Mouse (Mus musculus): ENCODE measurements around the gene Gtf3c2. TPM values are rescaled to one million over a fixed set of nuclear protein-coding genes. Genes with fewer than 3 reads are reported as not detected.
A peak's percentile ranks its signal among the peaks of the same experiment; 100 is the strongest.

The Gtf3c2 gene
- polyA plus RNA-seq, 1 experiment from 2014 or later = 67.1 TPM

GRCm38 (mm10) chr5:31168630-31169029, 11.3 kb downstream of the Gtf3c2 start:
- no peak overlapping the region for H3K4me2 ChIP-seq
- H3K4me1 ChIP-seq (replicated peaks) = no peaks in the 10 kb centered on the region
- H3K27ac ChIP-seq (replicated peaks) = no peak overlapping the region
- ATAC-seq (ENCODE audit: low FRiP score, low read depth) = no peak
- 91% methylated on average over 4 of the region's 4 CpGs for WGBS
- H3K4me3 ChIP-seq = no peak overlapping the region
- H3K9me3 ChIP-seq = no peaks in the 10 kb centered on the region
- H3K9ac ChIP-seq = no peak overlapping the region
- H3K36me3 ChIP-seq = peaks cover 92% of the 10 kb centered on the region
- no peaks in the 10 kb centered on the region for H3K27me3 ChIP-seq

- Histone ChIP-seq H3K4me2 (no peak overlapping the region), H3K36me3 (peaks cover 89% of the 10 kb centered on the region), H3K27me3 (no peaks in the 10 kb centered on the region), H3K9me3 (no peaks in the 10 kb centered on the region), H3K9ac (no peak overlapping the region), H3K4me3 (no peak overlapping the region), H3K4me1 (replicated peaks) (no peaks in the 10 kb centered on the region), H3K27ac (replicated peaks) (no peak overlapping the region)
- WGBS = 87% methylated on average over 1 of the region's 1 CpGs
- ATAC-seq (ENCODE audit: low FRiP score, low read depth) = no peak
Measured at GRCm38 (mm10) chr5:31164878-31165277, 15.1 kb downstream of the Gtf3c2 start.

- H3K9me3 ChIP-seq = no peaks in the 10 kb centered on the region
- no peak overlapping the region for H3K9ac ChIP-seq
- H3K27ac ChIP-seq (replicated peaks) = no peak overlapping the region
- no peak overlapping the region for H3K4me3 ChIP-seq
- H3K36me3 ChIP-seq = peaks cover 90% of the 10 kb centered on the region
- H3K4me1 ChIP-seq (replicated peaks) = no peaks in the 10 kb centered on the region
- no peak overlapping the region for H3K4me2 ChIP-seq
- no peak for ATAC-seq (ENCODE audit: low FRiP score, low read depth)
- H3K27me3 ChIP-seq = no peaks in the 10 kb centered on the region
Measured at GRCm38 (mm10) chr5:31162462-31162861, 17.5 kb downstream of the Gtf3c2 start.

GRCm38 (mm10) chr5:31154152-31154553, 25.8 kb downstream of the Gtf3c2 start, which contains the start of gene Mpv17:
Gene Mpv17, minus strand, starts transcription at chr5:31154251.
- Histone ChIP-seq H3K27ac (replicated peaks) (peak within 1 kb of the TSS; percentile 70), H3K4me3 (peak within 1 kb of the TSS; percentile 68), H3K9ac (peak within 1 kb of the TSS; percentile 70), H3K4me2 (peak within 1 kb of the TSS; percentile 66), H3K27me3 (no peaks in the 10 kb centered on the region), H3K9me3 (no peaks in the 10 kb centered on the region), H3K4me1 (replicated peaks) (peaks cover 16% of the 10 kb centered on the region), H3K36me3 (peaks cover 31% of the 10 kb centered on the region)
- peak; percentile 96 for ATAC-seq (ENCODE audit: low FRiP score, low read depth)
- under 1% methylated on average over 19 of the region's 19 CpGs for WGBS

- H3K27me3 ChIP-seq = no peaks in the 10 kb centered on the region
- H3K4me1 ChIP-seq (replicated peaks) = peaks cover 16% of the 10 kb centered on the region
- H3K9me3 ChIP-seq = no peaks in the 10 kb centered on the region
- peaks cover 26% of the 10 kb centered on the region for H3K36me3 ChIP-seq
- H3K9ac ChIP-seq = peak overlapping the region; percentile 70
- peak overlapping the region; percentile 68 for H3K4me3 ChIP-seq
- H3K4me2 ChIP-seq = peak overlapping the region; percentile 66
- H3K27ac ChIP-seq (replicated peaks) = peak overlapping the region; percentile 70
- 45% methylated on average over 6 of the region's 6 CpGs for WGBS
- ATAC-seq (ENCODE audit: low FRiP score, low read depth) = peak; percentile 48
Measured at GRCm38 (mm10) chr5:31153516-31154151, 26.3 kb downstream of the Gtf3c2 start.

- Histone ChIP-seq H3K36me3 (peaks cover 7% of the 10 kb centered on the region), H3K4me1 (replicated peaks) (peaks cover 16% of the 10 kb centered on the region), H3K9me3 (no peaks in the 10 kb centered on the region), H3K4me3 (no peak overlapping the region), H3K27me3 (no peaks in the 10 kb centered on the region), H3K9ac (no peak overlapping the region), H3K4me2 (no peak overlapping the region), H3K27ac (replicated peaks) (no peak overlapping the region)
- ATAC-seq (ENCODE audit: low FRiP score, low read depth) = no peak
- 95% methylated on average over 3 of the region's 3 CpGs for WGBS
Measured at GRCm38 (mm10) chr5:31151746-31152145, 28.2 kb downstream of the Gtf3c2 start.

- Histone ChIP-seq H3K4me1 (replicated peaks) (peaks cover 12% of the 10 kb centered on the region), H3K9me3 (no peaks in the 10 kb centered on the region), H3K4me2 (no peak overlapping the region), H3K27me3 (no peaks in the 10 kb centered on the region), H3K4me3 (no peak overlapping the region), H3K9ac (no peak overlapping the region), H3K36me3 (no peaks in the 10 kb centered on the region), H3K27ac (replicated peaks) (no peak overlapping the region)
- WGBS = 92% methylated on average over 4 of the region's 4 CpGs
- ATAC-seq (ENCODE audit: low FRiP score, low read depth) = no peak
Measured at GRCm38 (mm10) chr5:31149781-31150180, 30.2 kb downstream of the Gtf3c2 start.

GRCm38 (mm10) chr5:31138968-31139425, 40.9 kb downstream of the Gtf3c2 start:
- peak overlapping the region; percentile 61; the same call in 1 of the 2 replicates for H3K4me2 ChIP-seq

GRCm38 (mm10) chr5:31138241-31138967, 41.5 kb downstream of the Gtf3c2 start, which contains the start of gene Ucn:
Gene Ucn, minus strand, starts transcription at chr5:31138829.
- Histone ChIP-seq H3K9me3 (no peaks in the 10 kb centered on the region), H3K4me1 (replicated peaks) (peaks cover 25% of the 10 kb centered on the region), H3K27me3 (peaks cover 62% of the 10 kb centered on the region), H3K36me3 (0 out of 2 replicates have a peak, but pooled peaks cover 7% of the 10 kb centered on the region), H3K27ac (replicated peaks) (no peak within 1 kb of the TSS), H3K4me2 (peak within 1 kb of the TSS; percentile 61), H3K9ac (peak within 1 kb of the TSS; percentile 17), H3K4me3 (peak within 1 kb of the TSS; percentile 39)
- 2% methylated on average over 49 of the region's 52 CpGs for WGBS
- ATAC-seq (ENCODE audit: low FRiP score, low read depth) = 0 out of 2 replicates have a peak, but pooled peaks have one; percentile 20

More at GRCm38 (mm10) chr5:31138968-31139425, 40.9 kb downstream of the Gtf3c2 start:
- 0 out of 2 replicates have a peak, but pooled peaks have one; percentile 24 for ATAC-seq (ENCODE audit: low FRiP score, low read depth)
- Histone ChIP-seq H3K36me3 (peaks cover 9% of the 10 kb centered on the region; the same call in 1 of the 2 replicates), H3K27ac (replicated peaks) (no peak overlapping the region), H3K9me3 (no peaks in the 10 kb centered on the region), H3K9ac (no peak overlapping the region), H3K4me3 (peak overlapping the region; percentile 39; the same call in 1 of the 2 replicates), H3K4me1 (replicated peaks) (peaks cover 25% of the 10 kb centered on the region), H3K27me3 (peaks cover 58% of the 10 kb centered on the region)
- 14% methylated on average over 9 of the region's 9 CpGs for WGBS

- H3K27me3 ChIP-seq = peaks cover 62% of the 10 kb centered on the region
- H3K4me3 ChIP-seq = peak overlapping the region; percentile 39
- ATAC-seq (ENCODE audit: low FRiP score, low read depth) = no peak
- peak overlapping the region; percentile 61 for H3K4me2 ChIP-seq
- H3K36me3 ChIP-seq = 0 out of 2 replicates have a peak, but pooled peaks cover 7% of the 10 kb centered on the region
- H3K9me3 ChIP-seq = no peaks in the 10 kb centered on the region
- 1% methylated on average over 13 of the region's 13 CpGs for WGBS
- H3K27ac ChIP-seq (replicated peaks) = no peak overlapping the region
- peaks cover 25% of the 10 kb centered on the region for H3K4me1 ChIP-seq (replicated peaks)
- peak overlapping the region; percentile 17; the same call in 1 of the 2 replicates for H3K9ac ChIP-seq
Measured at GRCm38 (mm10) chr5:31137658-31138057, 42.3 kb downstream of the Gtf3c2 start.

- 2% methylated on average over 33 of the region's 33 CpGs for WGBS
- H3K27ac ChIP-seq (replicated peaks) = no peak overlapping the region
- no peak for ATAC-seq (ENCODE audit: low FRiP score, low read depth)
- H3K4me2 ChIP-seq = peak overlapping the region; percentile 61
- H3K4me3 ChIP-seq = peak overlapping the region; percentile 39
- H3K27me3 ChIP-seq = peaks cover 62% of the 10 kb centered on the region
- no peaks in the 10 kb centered on the region for H3K9me3 ChIP-seq
- H3K9ac ChIP-seq = no peak overlapping the region
- 0 out of 2 replicates have a peak, but pooled peaks cover 7% of the 10 kb centered on the region for H3K36me3 ChIP-seq
- H3K4me1 ChIP-seq (replicated peaks) = peaks cover 25% of the 10 kb centered on the region
Measured at GRCm38 (mm10) chr5:31136730-31137424, 43.1 kb downstream of the Gtf3c2 start.
